Mouse (Mus musculus): ENCODE measurements at regions not wholly inside any gene's neighbourhood (a gene's known extent, or its start where the extent isn't known, plus 50 kb on each side); places are given as distances from the start of the nearest gene placed in this dataset.

GRCm38 (mm10) chr9:120864410-120864809 lies 64.6 kb upstream of the Ctnnb1 start:
- CTCF ChIA-PET: no interaction called here

GRCm38 (mm10) chr9:120866251-120866650 lies 62.8 kb upstream of the Ctnnb1 start:
- CTCF ChIA-PET: no interaction called here

GRCm38 (mm10) chr9:120866709-120867108 lies 62.3 kb upstream of the Ctnnb1 start:
- CTCF ChIA-PET: no interaction called here

- CTCF ChIA-PET: no interaction called here
These were observed 61.2 kb upstream of the Ctnnb1 start for GRCm38 (mm10) chr9:120867861-120868260.

- CTCF ChIA-PET: no interaction called here
These were observed 60.7 kb upstream of the Ctnnb1 start for GRCm38 (mm10) chr9:120868330-120868729.

GRCm38 (mm10) chr9:120869432-120870081 lies 59.5 kb upstream of the Ctnnb1 start:
- CTCF ChIA-PET: no interaction called here

- CTCF ChIA-PET: no interaction called here
These were observed 55.7 kb upstream of the Ctnnb1 start for GRCm38 (mm10) chr9:120873293-120873692.

GRCm38 (mm10) chr9:120874416-120874976 lies 54.5 kb upstream of the Ctnnb1 start:
- CTCF ChIA-PET: no interaction called here

- CTCF ChIA-PET: no interaction called here
These were observed 51.9 kb upstream of the Ctnnb1 start for GRCm38 (mm10) chr9:120877101-120877500.
